Mouse (Mus musculus): ENCODE measurements around the gene Hoxc5. TPM values are rescaled to one million over a fixed set of nuclear protein-coding genes. Genes with fewer than 3 reads are reported as not detected.

Gene Hoxc5
- polyA plus RNA-seq, 1 experiment from 2014 or later: 0.42 TPM

- Histone ChIP-seq H3K4me1 (replicated peaks) (peaks cover 8% of the 10 kb centered on the region), H3K27ac (no peak overlapping the region), H3K9ac (no peak overlapping the region), H3K4me2 (no peak overlapping the region), H3K36me3 (no peaks in the 10 kb centered on the region), H3K9me3 (replicated peaks) (no peaks in the 10 kb centered on the region), H3K4me3 (no peak overlapping the region), H3K27me3 (peaks cover 97% of the 10 kb centered on the region)
- ATAC-seq (replicated peaks; ENCODE audit: insufficient number of reproducible peaks, insufficient read depth, low FRiP score, low read depth): no peak
- WGBS: 7% methylated on average over 6 of the region's 6 CpGs
These were observed 5.5 kb downstream of the Hoxc5 start for GRCm38 (mm10) chr15:102972753-102973152.

GRCm38 (mm10) chr15:102975034-102975433 lies 7.8 kb downstream of the Hoxc5 start:
- Histone ChIP-seq H3K27ac (no peak overlapping the region), H3K9me3 (replicated peaks) (no peaks in the 10 kb centered on the region), H3K27me3 (peaks cover 98% of the 10 kb centered on the region), H3K36me3 (no peaks in the 10 kb centered on the region), H3K9ac (no peak overlapping the region), H3K4me3 (no peak overlapping the region), H3K4me2 (no peak overlapping the region), H3K4me1 (replicated peaks) (peaks cover 8% of the 10 kb centered on the region)
- 9% methylated on average over 7 of the region's 7 CpGs for WGBS
- ATAC-seq (replicated peaks; ENCODE audit: insufficient number of reproducible peaks, insufficient read depth, low FRiP score, low read depth): no peak

GRCm38 (mm10) chr15:102975688-102976111 lies 8.5 kb downstream of the Hoxc5 start:
- Histone ChIP-seq H3K4me1 (replicated peaks) (peaks cover 8% of the 10 kb centered on the region), H3K9me3 (replicated peaks) (no peaks in the 10 kb centered on the region), H3K27me3 (peaks cover 98% of the 10 kb centered on the region), H3K4me3 (no peak overlapping the region), H3K4me2 (no peak overlapping the region), H3K9ac (no peak overlapping the region), H3K36me3 (no peaks in the 10 kb centered on the region), H3K27ac (no peak overlapping the region)
- no peak for ATAC-seq (replicated peaks; ENCODE audit: insufficient number of reproducible peaks, insufficient read depth, low FRiP score, low read depth)
- 2% methylated on average over 21 of the region's 21 CpGs for WGBS

- Histone ChIP-seq H3K4me3 (peak within 1 kb of the TSS; percentile 35), H3K4me2 (peak within 1 kb of the TSS; percentile 50), H3K4me1 (replicated peaks) (peaks cover 8% of the 10 kb centered on the region), H3K9ac (0 out of 2 replicates have a peak within 1 kb of the TSS, but pooled peaks have one; percentile 21), H3K36me3 (no peaks in the 10 kb centered on the region), H3K9me3 (replicated peaks) (no peaks in the 10 kb centered on the region), H3K27me3 (peaks cover 98% of the 10 kb centered on the region), H3K27ac (no peak within 1 kb of the TSS)
- ATAC-seq (replicated peaks; ENCODE audit: insufficient number of reproducible peaks, insufficient read depth, low FRiP score, low read depth): no peak
- WGBS: 4% methylated on average over 13 of the region's 20 CpGs
These were observed 8.9 kb downstream of the Hoxc5 start, which contains the start of gene Hoxc9 for GRCm38 (mm10) chr15:102976171-102976570. Hoxc9 (plus strand) TSS chr15:102976439.

- Histone ChIP-seq H3K4me1 (replicated peaks) (peaks cover 15% of the 10 kb centered on the region), H3K9ac (0 out of 2 replicates have a peak overlapping the region, but pooled peaks have one; percentile 21), H3K9me3 (replicated peaks) (no peaks in the 10 kb centered on the region), H3K4me2 (peak overlapping the region; percentile 50), H3K27ac (no peak overlapping the region), H3K36me3 (no peaks in the 10 kb centered on the region), H3K27me3 (peaks cover 98% of the 10 kb centered on the region), H3K4me3 (peak overlapping the region; percentile 35)
- 2% methylated on average over 37 of the region's 37 CpGs for WGBS
- ATAC-seq (replicated peaks; ENCODE audit: insufficient number of reproducible peaks, insufficient read depth, low FRiP score, low read depth): no peak
These were observed 9.6 kb downstream of the Hoxc5 start for GRCm38 (mm10) chr15:102976631-102977422.

GRCm38 (mm10) chr15:102977423-102977974 lies 10.3 kb downstream of the Hoxc5 start:
- H3K36me3 ChIP-seq: no peaks in the 10 kb centered on the region
- peaks cover 98% of the 10 kb centered on the region for H3K27me3 ChIP-seq
- 2% methylated on average over 16 of the region's 16 CpGs for WGBS
- H3K4me1 ChIP-seq (replicated peaks): peaks cover 19% of the 10 kb centered on the region
- peak overlapping the region; percentile 50 for H3K4me2 ChIP-seq
- peak overlapping the region; percentile 35 for H3K4me3 ChIP-seq
- H3K9ac ChIP-seq: 0 out of 2 replicates have a peak overlapping the region, but pooled peaks have one; percentile 21
- no peak for ATAC-seq (replicated peaks; ENCODE audit: insufficient number of reproducible peaks, insufficient read depth, low FRiP score, low read depth)
- no peaks in the 10 kb centered on the region for H3K9me3 ChIP-seq (replicated peaks)
- H3K27ac ChIP-seq: no peak overlapping the region

- H3K9ac ChIP-seq: no peak overlapping the region
- no peak overlapping the region for H3K27ac ChIP-seq
- no peaks in the 10 kb centered on the region for H3K36me3 ChIP-seq
- WGBS: 8% methylated on average over 13 of the region's 13 CpGs
- peaks cover 19% of the 10 kb centered on the region for H3K4me1 ChIP-seq (replicated peaks)
- H3K4me2 ChIP-seq: no peak overlapping the region
- no peak overlapping the region for H3K4me3 ChIP-seq
- no peak for ATAC-seq (replicated peaks; ENCODE audit: insufficient number of reproducible peaks, insufficient read depth, low FRiP score, low read depth)
- no peaks in the 10 kb centered on the region for H3K9me3 ChIP-seq (replicated peaks)
- peaks cover 98% of the 10 kb centered on the region for H3K27me3 ChIP-seq
These were observed 11.6 kb downstream of the Hoxc5 start for GRCm38 (mm10) chr15:102978615-102979515.

GRCm38 (mm10) chr15:102979936-102980335 lies 12.7 kb downstream of the Hoxc5 start:
- no peaks in the 10 kb centered on the region for H3K9me3 ChIP-seq (replicated peaks)
- 0% methylated on average over 1 of the region's 1 CpGs for WGBS

GRCm38 (mm10) chr15:102980352-102980751 lies 13.1 kb downstream of the Hoxc5 start:
- 5% methylated on average over 11 of the region's 11 CpGs for WGBS
- peaks cover 100% of the 10 kb centered on the region for H3K27me3 ChIP-seq
- no peak overlapping the region for H3K4me2 ChIP-seq
- peaks cover 19% of the 10 kb centered on the region for H3K4me1 ChIP-seq (replicated peaks)
- H3K36me3 ChIP-seq: no peaks in the 10 kb centered on the region
- no peak overlapping the region for H3K4me3 ChIP-seq
- H3K9ac ChIP-seq: no peak overlapping the region
- no peaks in the 10 kb centered on the region for H3K9me3 ChIP-seq (replicated peaks)
- ATAC-seq (replicated peaks; ENCODE audit: insufficient number of reproducible peaks, insufficient read depth, low FRiP score, low read depth): no peak
- no peak overlapping the region for H3K27ac ChIP-seq

More at GRCm38 (mm10) chr15:102979936-102980335, 12.7 kb downstream of the Hoxc5 start:
- no peak overlapping the region for H3K27ac ChIP-seq
- no peak overlapping the region for H3K4me2 ChIP-seq
- H3K36me3 ChIP-seq: no peaks in the 10 kb centered on the region
- no peak overlapping the region for H3K4me3 ChIP-seq
- peaks cover 100% of the 10 kb centered on the region for H3K27me3 ChIP-seq
- no peak for ATAC-seq (replicated peaks; ENCODE audit: insufficient number of reproducible peaks, insufficient read depth, low FRiP score, low read depth)
- H3K9ac ChIP-seq: no peak overlapping the region
- H3K4me1 ChIP-seq (replicated peaks): peaks cover 19% of the 10 kb centered on the region

- Histone ChIP-seq H3K9ac (no peak overlapping the region), H3K4me1 (replicated peaks) (peaks cover 19% of the 10 kb centered on the region), H3K4me3 (peak overlapping the region; percentile 32; the same call in 1 of the 2 replicates), H3K36me3 (no peaks in the 10 kb centered on the region), H3K27me3 (peaks cover 100% of the 10 kb centered on the region), H3K27ac (no peak overlapping the region), H3K9me3 (replicated peaks) (no peaks in the 10 kb centered on the region), H3K4me2 (no peak overlapping the region)
- 0% methylated on average over 14 of the region's 14 CpGs for WGBS
- ATAC-seq (replicated peaks; ENCODE audit: insufficient number of reproducible peaks, insufficient read depth, low FRiP score, low read depth): no peak
These were observed 13.7 kb downstream of the Hoxc5 start for GRCm38 (mm10) chr15:102980912-102981311.

Data from heart, embryonic 15.5 days (tissue).